Mouse (Mus musculus) ES-E14 (cell line): ENCODE data around the gene Slc9b1. TPM values are rescaled to one million over a fixed set of nuclear protein-coding genes. Genes with fewer than 3 reads are reported as not detected.

Experiments used
- DNase-seq: peaks from one replicate; pipeline ENCODE4 v3.0.0-alpha.2; 2013; ENCODE audit warnings: low read depth, low spot score
- H3K27ac ChIP-seq: 2 replicates; pipeline ENCODE4 v1.5.1; 2012; ENCODE audit warnings: low read depth, mild to moderate bottlenecking, low read length, moderate library complexity, mixed read lengths; ENCODE audit not compliant: poor library complexity, insufficient read depth, severe bottlenecking
- H3K36me3 ChIP-seq: 2 replicates; pipeline ENCODE4 v1.6.1; 2012; ENCODE audit warnings: mild to moderate bottlenecking, low read length, moderate library complexity, mixed read lengths; ENCODE audit not compliant: control insufficient read depth, poor library complexity, insufficient read depth, severe bottlenecking
- H3K4me1 ChIP-seq, 2 experiments: fragments of 150-350 bp in 1 of 2; sonication (generic) in 1 of 2; 2 replicates each; pipeline ENCODE4 v1.6.1; 2012; ENCODE audit warnings: low read length in 2 of 2, mild to moderate bottlenecking in 1 of 2, mixed read lengths in 1 of 2; ENCODE audit not compliant: control insufficient read depth in 2 of 2, insufficient read depth in 2 of 2, poor library complexity in 1 of 2
- H3K4me3 ChIP-seq, 2 experiments: fragments of 150-350 bp in 1 of 2; sonication (generic) in 1 of 2; 2 replicates each; pipeline ENCODE4 v1.5.1; 2012; ENCODE audit warnings: low read length in 2 of 2, low read depth in 1 of 2, mild to moderate bottlenecking in 1 of 2, mixed read lengths in 1 of 2; ENCODE audit not compliant: insufficient read depth in 1 of 2, poor library complexity in 1 of 2, severe bottlenecking in 1 of 2
- H3K9ac ChIP-seq: 2 replicates; pipeline ENCODE4 v1.6.1; 2012; ENCODE audit warnings: low read depth, mild to moderate bottlenecking, low read length, mixed read lengths; ENCODE audit not compliant: poor library complexity, insufficient read depth, severe bottlenecking
- H3K9me3 ChIP-seq: fragments of 150-350 bp; sonication (generic); 2 replicates; pipeline ENCODE4 v1.6.1; 2012; ENCODE audit warnings: low read depth, mild to moderate bottlenecking, low read length; ENCODE audit not compliant: control insufficient read depth, insufficient read depth
- CHD2 ChIP-seq: IDR thresholded peaks from 2 replicates; pipeline ENCODE4 v1.6.1; 2014; ENCODE audit warnings: mild to moderate bottlenecking, low read depth, low read length, inconsistent platforms
- HCFC1 ChIP-seq: IDR thresholded peaks from 2 replicates; pipeline ENCODE4 v1.6.1; 2012; ENCODE audit warnings: low read length, inconsistent platforms, borderline replicate concordance; ENCODE audit not compliant: insufficient read depth
- MAFK ChIP-seq: IDR thresholded peaks from 2 replicates; pipeline ENCODE4 v1.6.1; 2014; ENCODE audit warnings: mild to moderate bottlenecking, low read depth, low read length, inconsistent platforms; ENCODE audit not compliant: insufficient read depth
- ZC3H11A ChIP-seq: IDR thresholded peaks from 2 replicates; pipeline ENCODE4 v1.6.1; 2012; ENCODE audit warnings: low read depth, mild to moderate bottlenecking, inconsistent platforms, low read length, borderline replicate concordance
- ZNF384 ChIP-seq: IDR thresholded peaks from 2 replicates; pipeline ENCODE4 v1.6.1; 2012; ENCODE audit warnings: low read depth, low read length, inconsistent platforms
- in situ Hi-C, 2 experiments: fragments of 600-800 bp; cut with MboI; formaldehyde crosslinking; loops; one replicate each; pipeline ENCODE4 v1.15.1; 2025; ENCODE audit warnings: low sequenced_read_pairs in 2 of 2, inconsistent platforms in 1 of 2; ENCODE audit not compliant: unreplicated experiment in 2 of 2
- total RNA-seq: library from RNA; depleted of rRNA; stranded (reverse); fragments of 300-350 nt; gene quantifications from 2 replicates; pipeline ENCODE4 v1.2.3, GENCODE M21; 2012

The Slc9b1 gene
- total RNA-seq, 1 experiment, result 30.1 TPM

DNA sequence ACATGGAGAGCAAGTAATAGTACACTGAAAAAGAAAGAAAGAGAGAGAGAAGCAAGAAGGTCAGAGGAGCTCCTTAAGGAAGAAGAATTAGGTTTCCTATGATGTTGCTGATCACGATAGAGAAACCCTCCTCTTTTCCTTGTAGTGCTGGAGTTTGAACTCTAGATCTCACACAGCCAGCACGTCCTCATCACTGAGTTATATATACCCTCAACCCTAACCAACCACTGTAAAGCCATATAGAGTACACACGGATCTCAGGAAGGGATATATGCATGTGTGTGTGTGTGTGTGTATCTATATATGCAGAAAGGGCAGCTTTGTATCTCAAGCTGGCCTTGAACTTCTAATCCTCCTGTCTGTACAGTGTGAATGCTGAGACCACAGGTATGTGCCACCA, 69.4 kb downstream of the Slc9b1 start:
- H3K9ac ChIP-seq, result no peak overlapping the region
- H3K36me3 ChIP-seq, result no peaks in the 10 kb centered on the region; the same call in 1 of the 2 replicates
- no peak overlapping the region for H3K4me3 ChIP-seq
- in situ Hi-C loops, result no loop called here
- peaks cover 3 to 4% of the 10 kb centered on the region in 2 experiments; a peak in 2 of 4 replicates for H3K4me1 ChIP-seq
- no peak for DNase-seq
- H3K9me3 ChIP-seq, result no peaks in the 10 kb centered on the region
- no peak overlapping the region for H3K27ac ChIP-seq
- TF ChIP-seq CHD2 (no peak), ZNF384 (no peak), HCFC1 (no peak), ZC3H11A (no peak), MAFK (no peak)

GRCm38 (mm10) chr3:135417799-135418198, 70.0 kb downstream of the Slc9b1 start:
- no peak for DNase-seq
- Histone ChIP-seq H3K9me3 (no peaks in the 10 kb centered on the region), H3K36me3 (no peaks in the 10 kb centered on the region; the same call in 1 of the 2 replicates), H3K27ac (no peak overlapping the region), H3K4me3 (no peak overlapping the region), H3K4me1 (peaks cover 3 to 4% of the 10 kb centered on the region in 2 experiments; a peak in 2 of 4 replicates), H3K9ac (no peak overlapping the region)
- in situ Hi-C loops, result no loop called here
- TF ChIP-seq ZC3H11A, result no peak
- TF ChIP-seq ZNF384, result no peak
- TF ChIP-seq HCFC1, result no peak
- TF ChIP-seq MAFK, result no peak
- TF ChIP-seq CHD2, result no peak

DNA sequence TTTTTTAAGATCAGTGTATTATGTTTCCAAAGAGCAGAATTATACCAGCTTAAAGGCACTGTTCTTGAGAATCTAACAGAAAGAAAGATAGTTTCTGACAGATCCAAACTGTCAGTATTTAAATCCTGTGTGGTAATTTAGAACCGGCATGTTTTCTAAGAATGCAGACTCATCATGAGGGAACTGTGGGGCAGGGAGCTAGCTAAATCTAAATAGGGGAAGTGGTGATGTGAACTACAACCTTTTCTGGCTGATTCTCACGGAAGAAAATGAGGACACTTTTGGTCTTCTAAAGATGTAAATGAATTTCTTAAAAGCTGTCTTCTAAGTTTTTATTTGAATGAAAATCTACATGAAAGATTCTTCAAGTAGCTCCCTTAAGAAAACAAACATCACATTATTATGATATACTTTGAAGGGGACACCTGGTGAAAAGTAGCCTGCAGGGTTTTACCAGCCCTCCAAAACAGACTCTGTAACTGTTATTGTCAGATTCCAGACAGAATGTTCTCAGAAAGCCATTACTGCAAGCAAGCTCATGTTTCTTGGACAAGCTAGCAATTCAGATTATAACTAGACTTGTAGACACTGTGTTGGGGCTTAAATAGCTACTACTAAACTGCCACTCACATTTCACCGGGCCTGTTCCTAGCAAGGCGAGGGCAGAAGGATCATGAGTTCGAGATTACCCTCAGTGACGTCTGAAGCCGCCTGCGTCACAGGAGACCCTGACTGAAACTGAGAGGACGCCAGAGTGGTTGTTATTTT, 72.9 kb downstream of the Slc9b1 start:
- in situ Hi-C loops, result no loop called here
- Histone ChIP-seq H3K36me3 (no peaks in the 10 kb centered on the region), H3K9me3 (no peaks in the 10 kb centered on the region), H3K4me1 (peaks cover 3 to 4% of the 10 kb centered on the region in 2 experiments; a peak in 2 of 4 replicates), H3K9ac (no peak overlapping the region), H3K27ac (no peak overlapping the region), H3K4me3 (no peak overlapping the region)
- no peak for TF ChIP-seq ZC3H11A
- TF ChIP-seq CHD2, result no peak
- TF ChIP-seq ZNF384, result no peak
- no peak for DNase-seq

GRCm38 (mm10) chr3:135421310-135421594, 73.4 kb downstream of the Slc9b1 start:
- no peak for DNase-seq
- Histone ChIP-seq H3K9ac (no peak overlapping the region), H3K9me3 (no peaks in the 10 kb centered on the region), H3K4me3 (no peak overlapping the region), H3K36me3 (no peaks in the 10 kb centered on the region), H3K4me1 (peaks cover 3 to 4% of the 10 kb centered on the region in 2 experiments; a peak in 2 of 4 replicates), H3K27ac (no peak overlapping the region)
- in situ Hi-C loops, result no loop called here
- TF ChIP-seq ZNF384 (no peak), CHD2 (no peak), ZC3H11A (no peak), MAFK (no peak), HCFC1 (no peak)
